Mouse (Mus musculus): ENCODE measurements around the gene Lrrc8d. TPM values are rescaled to one million over a fixed set of nuclear protein-coding genes. Genes with fewer than 3 reads are reported as not detected.
"Not testable (repeated sequence)": the region's sequence is repeated elsewhere in the genome, so short reads cannot be mapped to it uniquely, and the experiment has no call there.

Lrrc8d gene
- polyA plus RNA-seq, 1 experiment from 2014 or later = 19.2 TPM

GRCm38 (mm10) chr5:105679921-105680843, 19.6 kb upstream of the Lrrc8d start:
- Histone ChIP-seq H3K4me2 (ENCODE audit: low read length) (no peak overlapping the region), H3K9me3 (ENCODE audit: control insufficient read depth, low read length) (no peaks in the 10 kb centered on the region), H3K9ac (ENCODE audit: low read length) (no peak overlapping the region), H3K4me3 (ENCODE audit: low read depth, low read length) (no peak overlapping the region), H3K36me3 (ENCODE audit: control insufficient read depth, insufficient read depth, low read length) (no peaks in the 10 kb centered on the region), H3K27me3 (replicated peaks; ENCODE audit: control insufficient read depth, insufficient read depth, low read length) (no peaks in the 10 kb centered on the region), H3K4me1 (replicated peaks; ENCODE audit: control insufficient read depth, insufficient read depth, low read length) (peaks cover 7% of the 10 kb centered on the region; the same call in 1 of the 2 replicates), H3K27ac (ENCODE audit: low read depth) (no peak overlapping the region)
- ATAC-seq (replicated peaks; ENCODE audit: low FRiP score, low TSS enrichment, low read depth) (no peak), DNase-seq (ENCODE audit: low spot score) (no peak)
- 67% methylated on average over 9 of the region's 9 CpGs for WGBS

GRCm38 (mm10) chr5:105682143-105682611, 17.6 kb upstream of the Lrrc8d start:
- ATAC-seq (replicated peaks; ENCODE audit: low FRiP score, low TSS enrichment, low read depth) (no peak), DNase-seq (ENCODE audit: low spot score) (no peak)
- H3K4me3 ChIP-seq (ENCODE audit: low read depth, low read length) = no peak overlapping the region
- H3K4me1 ChIP-seq (replicated peaks; ENCODE audit: control insufficient read depth, insufficient read depth, low read length) = peaks cover 7% of the 10 kb centered on the region; the same call in 1 of the 2 replicates
- H3K4me2 ChIP-seq (ENCODE audit: low read length) = no peak overlapping the region
- H3K36me3 ChIP-seq (ENCODE audit: control insufficient read depth, insufficient read depth, low read length) = no peaks in the 10 kb centered on the region
- H3K9ac ChIP-seq (ENCODE audit: low read length) = no peak overlapping the region
- H3K27ac ChIP-seq (ENCODE audit: low read depth) = no peak overlapping the region
- no peaks in the 10 kb centered on the region for H3K27me3 ChIP-seq (replicated peaks; ENCODE audit: control insufficient read depth, insufficient read depth, low read length)
- H3K9me3 ChIP-seq (ENCODE audit: control insufficient read depth, low read length) = no peaks in the 10 kb centered on the region
- WGBS = 55% methylated on average over 9 of the region's 9 CpGs

- Histone ChIP-seq H3K4me2 (ENCODE audit: low read length) (no peak overlapping the region), H3K9ac (ENCODE audit: low read length) (no peak overlapping the region), H3K27me3 (replicated peaks; ENCODE audit: control insufficient read depth, insufficient read depth, low read length) (no peaks in the 10 kb centered on the region), H3K27ac (ENCODE audit: low read depth) (no peak overlapping the region), H3K36me3 (ENCODE audit: control insufficient read depth, insufficient read depth, low read length) (no peaks in the 10 kb centered on the region), H3K4me3 (ENCODE audit: low read depth, low read length) (no peak overlapping the region), H3K4me1 (replicated peaks; ENCODE audit: control insufficient read depth, insufficient read depth, low read length) (peaks cover 7% of the 10 kb centered on the region; the same call in 1 of the 2 replicates), H3K9me3 (ENCODE audit: control insufficient read depth, low read length) (no peaks in the 10 kb centered on the region)
- WGBS = 57% methylated on average over 4 of the region's 4 CpGs
- ATAC-seq (replicated peaks; ENCODE audit: low FRiP score, low TSS enrichment, low read depth) (no peak), DNase-seq (ENCODE audit: low spot score) (no peak)
These were observed 15.8 kb upstream of the Lrrc8d start for GRCm38 (mm10) chr5:105683912-105684350.

GRCm38 (mm10) chr5:105684861-105685600, 14.7 kb upstream of the Lrrc8d start:
- no peaks in the 10 kb centered on the region for H3K27me3 ChIP-seq (replicated peaks; ENCODE audit: control insufficient read depth, insufficient read depth, low read length)
- H3K27ac ChIP-seq (ENCODE audit: low read depth) = no peak overlapping the region
- H3K4me3 ChIP-seq (ENCODE audit: low read depth, low read length) = no peak overlapping the region
- ATAC-seq (replicated peaks; ENCODE audit: low FRiP score, low TSS enrichment, low read depth) (peak; percentile 68), DNase-seq (ENCODE audit: low spot score) (peak; percentile 86)
- H3K4me2 ChIP-seq (ENCODE audit: low read length) = peak overlapping the region; percentile 13; the same call in 1 of the 2 replicates
- H3K9me3 ChIP-seq (ENCODE audit: control insufficient read depth, low read length) = no peaks in the 10 kb centered on the region
- 23% methylated on average over 14 of the region's 14 CpGs for WGBS
- peaks cover 4% of the 10 kb centered on the region; the same call in 1 of the 2 replicates for H3K4me1 ChIP-seq (replicated peaks; ENCODE audit: control insufficient read depth, insufficient read depth, low read length)
- no peaks in the 10 kb centered on the region for H3K36me3 ChIP-seq (ENCODE audit: control insufficient read depth, insufficient read depth, low read length)
- H3K9ac ChIP-seq (ENCODE audit: low read length) = no peak overlapping the region

- ATAC-seq (replicated peaks; ENCODE audit: low FRiP score, low TSS enrichment, low read depth) = not testable (repeated sequence)
- WGBS = 68% methylated on average over 6 of the region's 7 CpGs
These were observed 13.9 kb upstream of the Lrrc8d start for GRCm38 (mm10) chr5:105685780-105686305.

GRCm38 (mm10) chr5:105686331-105686995, 13.3 kb upstream of the Lrrc8d start:
- no peaks in the 10 kb centered on the region for H3K27me3 ChIP-seq (replicated peaks; ENCODE audit: control insufficient read depth, insufficient read depth, low read length)
- H3K4me3 ChIP-seq (ENCODE audit: low read depth, low read length) = no peak overlapping the region
- 0 out of 2 replicates have a peak, but pooled peaks cover 4% of the 10 kb centered on the region for H3K4me1 ChIP-seq (replicated peaks; ENCODE audit: control insufficient read depth, insufficient read depth, low read length)
- no peak overlapping the region for H3K4me2 ChIP-seq (ENCODE audit: low read length)
- H3K27ac ChIP-seq (ENCODE audit: low read depth) = no peak overlapping the region
- H3K36me3 ChIP-seq (ENCODE audit: control insufficient read depth, insufficient read depth, low read length) = no peaks in the 10 kb centered on the region
- WGBS = 64% methylated on average over 12 of the region's 12 CpGs
- no peaks in the 10 kb centered on the region for H3K9me3 ChIP-seq (ENCODE audit: control insufficient read depth, low read length)
- ATAC-seq (replicated peaks; ENCODE audit: low FRiP score, low TSS enrichment, low read depth) (no peak), DNase-seq (ENCODE audit: low spot score) (no peak)
- H3K9ac ChIP-seq (ENCODE audit: low read length) = no peak overlapping the region

More at GRCm38 (mm10) chr5:105685780-105686305, 13.9 kb upstream of the Lrrc8d start:
- DNase-seq (ENCODE audit: low spot score); H3K9ac ChIP-seq (ENCODE audit: low read length); H3K27ac ChIP-seq (ENCODE audit: low read depth); H3K9me3 ChIP-seq (ENCODE audit: control insufficient read depth, low read length); H3K4me3 ChIP-seq (ENCODE audit: low read depth, low read length); H3K4me2 ChIP-seq (ENCODE audit: low read length); H3K4me1 ChIP-seq (replicated peaks; ENCODE audit: control insufficient read depth, insufficient read depth, low read length); H3K27me3 ChIP-seq (replicated peaks; ENCODE audit: control insufficient read depth, insufficient read depth, low read length); H3K36me3 ChIP-seq (ENCODE audit: control insufficient read depth, insufficient read depth, low read length): not testable (repeated sequence)

- Histone ChIP-seq H3K4me2 (ENCODE audit: low read length) (no peak overlapping the region), H3K4me1 (replicated peaks; ENCODE audit: control insufficient read depth, insufficient read depth, low read length) (no peaks in the 10 kb centered on the region), H3K27me3 (replicated peaks; ENCODE audit: control insufficient read depth, insufficient read depth, low read length) (no peaks in the 10 kb centered on the region), H3K9me3 (ENCODE audit: control insufficient read depth, low read length) (no peaks in the 10 kb centered on the region), H3K4me3 (ENCODE audit: low read depth, low read length) (no peak overlapping the region), H3K9ac (ENCODE audit: low read length) (no peak overlapping the region), H3K36me3 (ENCODE audit: control insufficient read depth, insufficient read depth, low read length) (no peaks in the 10 kb centered on the region), H3K27ac (ENCODE audit: low read depth) (no peak overlapping the region)
- 64% methylated on average over 10 of the region's 10 CpGs for WGBS
- DNase-seq (ENCODE audit: low spot score) (no peak), ATAC-seq (replicated peaks; ENCODE audit: low FRiP score, low TSS enrichment, low read depth) (no peak)
These were observed 9.0 kb upstream of the Lrrc8d start for GRCm38 (mm10) chr5:105690502-105691454.
